ENCODE assay signal across 8 mouse cellular contexts in the genomic region with DNA sequence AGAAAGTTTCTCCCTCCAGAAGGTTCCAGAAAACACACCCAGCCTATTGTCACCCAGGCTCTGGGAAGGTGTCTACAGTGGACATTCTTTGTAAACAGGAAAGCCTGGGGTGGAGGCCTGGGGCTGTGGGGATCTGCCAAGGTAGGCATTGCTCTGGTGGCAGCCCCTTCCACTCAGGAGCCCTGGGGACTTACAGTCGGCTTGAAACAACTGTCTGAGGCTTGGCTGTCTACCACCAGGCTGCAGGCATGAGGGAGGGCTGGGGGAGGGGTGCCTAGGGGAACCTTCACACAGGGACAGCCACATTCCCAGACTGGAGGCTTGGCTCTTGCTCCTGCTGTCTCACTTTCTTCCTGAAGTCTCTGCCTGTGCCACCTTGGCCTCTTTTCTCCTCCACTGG. TPM values are rescaled to one million over a fixed set of nuclear protein-coding genes. Genes with fewer than 3 reads are reported as not detected.
DNase-seq lines count a peak whose midpoint lies in the region; ATAC-seq and TF ChIP-seq lines count a peak whose summit lies in the region.

No protein-coding gene starts in this region.

- TF ChIP-seq EP300 in liver, postnatal 0 days (IDR thresholded peaks at IDR 0.05; ENCODE audit: low read depth) = no peak

- no peak overlapping the region for H3K4me2 ChIP-seq in liver, postnatal 0 days (ENCODE audit: low read depth, low read length)
- no peak overlapping the region for H3K4me2 ChIP-seq in embryonic facial prominence, embryonic 15.5 days (replicated peaks)
- H3K4me2 ChIP-seq in kidney, embryonic 14.5 days (replicated peaks; ENCODE audit: low read depth, low read length) = no peak overlapping the region

- no peak overlapping the region for H3K4me3 ChIP-seq in liver, postnatal 0 days (ENCODE audit: low read depth, low read length)
- no peak overlapping the region for H3K4me3 ChIP-seq in embryonic facial prominence, embryonic 15.5 days (replicated peaks)
- no peak overlapping the region for H3K4me3 ChIP-seq in kidney, embryonic 14.5 days (ENCODE audit: low read length)

- H3K9me3 ChIP-seq in liver, postnatal 0 days (ENCODE audit: low read length) = no peaks in the 10 kb centered on the region
- H3K9me3 ChIP-seq in embryonic facial prominence, embryonic 15.5 days (replicated peaks) = no peaks in the 10 kb centered on the region
- H3K9me3 ChIP-seq in kidney, embryonic 14.5 days (ENCODE audit: control insufficient read depth, low read length) = no peaks in the 10 kb centered on the region

- H3K4me1 ChIP-seq in liver, postnatal 0 days (ENCODE audit: insufficient read depth) = peaks cover 31% of the 10 kb centered on the region
- H3K4me1 ChIP-seq in embryonic facial prominence, embryonic 15.5 days = peaks cover 82% of the 10 kb centered on the region
- peaks cover 35% of the 10 kb centered on the region for H3K4me1 ChIP-seq in kidney, embryonic 14.5 days (ENCODE audit: control insufficient read depth, insufficient read depth, low read length)

- H3K36me3 ChIP-seq in liver, postnatal 0 days (replicated peaks; ENCODE audit: insufficient read depth, low read length) = peaks cover 6% of the 10 kb centered on the region
- peaks cover 14% of the 10 kb centered on the region for H3K36me3 ChIP-seq in embryonic facial prominence, embryonic 15.5 days
- H3K36me3 ChIP-seq in kidney, embryonic 14.5 days (ENCODE audit: control insufficient read depth, insufficient read depth, low read length) = no peaks in the 10 kb centered on the region; the same call in 1 of the 2 replicates

- WGBS in liver, postnatal 0 days (ENCODE audit: insufficient replicate concordance) = 20% methylated on average over 1 of the region's 1 CpGs
- WGBS in embryonic facial prominence, embryonic 15.5 days = 0% methylated on average over 1 of the region's 1 CpGs
- 7% methylated on average over 1 of the region's 1 CpGs for WGBS in kidney, embryonic 14.5 days

- H3K27me3 ChIP-seq in liver, postnatal 0 days (ENCODE audit: insufficient read depth, low read length) = no peaks in the 10 kb centered on the region
- no peaks in the 10 kb centered on the region for H3K27me3 ChIP-seq in embryonic facial prominence, embryonic 15.5 days
- no peaks in the 10 kb centered on the region for H3K27me3 ChIP-seq in kidney, embryonic 14.5 days (ENCODE audit: control insufficient read depth, insufficient read depth, low read length)

- TF ChIP-seq CTCF in liver, postnatal 0 days (IDR thresholded peaks at IDR 0.05; ENCODE audit: low read depth) = no peak

- no peak overlapping the region for H3K9ac ChIP-seq in liver, postnatal 0 days (replicated peaks)
- no peak overlapping the region for H3K9ac ChIP-seq in embryonic facial prominence, embryonic 15.5 days
- H3K9ac ChIP-seq in kidney, embryonic 14.5 days (ENCODE audit: low read depth, low read length) = no peak overlapping the region

- no peak overlapping the region for H3K27ac ChIP-seq in liver, postnatal 0 days (ENCODE audit: low read depth)
- peak overlapping the region; percentile 83 for H3K27ac ChIP-seq in embryonic facial prominence, embryonic 15.5 days (replicated peaks)
- H3K27ac ChIP-seq in kidney, embryonic 14.5 days (ENCODE audit: low read depth, low read length) = peak overlapping the region; percentile 7; the same call in 1 of the 2 replicates

- DNase-seq in liver = peak; percentile 23
- no peak for DNase-seq in liver, postnatal 0 days
- DNase-seq in mesoderm, embryonic 11.5 days (ENCODE audit: low read depth, low spot score) = peak; percentile 30
- no peak for DNase-seq in right cerebral cortex, postnatal 10 days (ENCODE audit: low spot score in 2 of 2)
- DNase-seq in left cerebral cortex, adult 18-20 months (ENCODE audit: low spot score in 2 of 2) = no peak
- DNase-seq in adrenal gland, postnatal 25 days = no peak

- ATAC-seq in liver, postnatal 0 days = no peak
- ATAC-seq in embryonic facial prominence, embryonic 15.5 days (ENCODE audit: insufficient number of reproducible peaks, low FRiP score, low TSS enrichment, low read depth) = no peak
- no peak for ATAC-seq in kidney, embryonic 14.5 days (ENCODE audit: low FRiP score, low TSS enrichment)

RNA-seq across cellular contexts. Expression of a gene that starts 58.1 kb away (rescaled TPM):
- 13.3 and 13.9 TPM in 2 replicates for polyA plus RNA-seq in liver, postnatal 0 days (2015; fragmentation: Nextera tagmentation; extraction: Ambion mirVana)
- 18.7 and 22.4 TPM in 2 replicates for polyA plus RNA-seq in embryonic facial prominence, embryonic 15.5 days (2015; fragmentation: Nextera tagmentation; extraction: Ambion mirVana)
- 5.9 and 6.2 TPM in 2 replicates for polyA plus RNA-seq in kidney, embryonic 14.5 days (2014; fragmentation: Nextera tagmentation; extraction: Ambion mirVana)
- 10 to 100 TPM; 25.2 to 25.5 TPM for total RNA-seq in left cerebral cortex, adult 18-20 months (2021)
- total RNA-seq in adrenal gland, postnatal 25 days (2021) = 47.8 and 51.5 TPM in 2 replicates

Comparison
In these comparisons a context has a peak if more than half of its experiments do, and no peak if none do; other contexts are left out.
1. DNase-seq: peak in liver (single experiment) and mesoderm, embryonic 11.5 days (single experiment); none in liver, postnatal 0 days (single experiment), right cerebral cortex, postnatal 10 days (0 of 2), left cerebral cortex, adult 18-20 months (0 of 2) and adrenal gland, postnatal 25 days (single experiment).